Mouse (Mus musculus) CH12.LX (cell line): ENCODE data around the gene Armc12. TPM values are rescaled to one million over a fixed set of nuclear protein-coding genes. Genes with fewer than 3 reads are reported as not detected.

Experiments used
- DNase-seq: peaks from one replicate; pipeline ENCODE4 v3.0.0-alpha.2; 2013; ENCODE audit errors: extremely low read depth
- H3K27ac ChIP-seq: 2 replicates; pipeline ENCODE4 v1.5.1; 2012; ENCODE audit warnings: low read depth, mild to moderate bottlenecking, control low read depth, moderate library complexity; ENCODE audit not compliant: insufficient read depth
- H3K27me3 ChIP-seq: replicated peaks from 2 replicates; pipeline ENCODE3; 2012; ENCODE audit warnings: inconsistent platforms
- H3K36me3 ChIP-seq, 2 experiments: replicated peaks in 1 of 2; 2 replicates each; pipeline versions ENCODE3 to v1.6.1; 2012; ENCODE audit warnings: inconsistent platforms in 1 of 2, low read length in 1 of 2, mild to moderate bottlenecking in 1 of 2, mixed read lengths in 1 of 2, moderate library complexity in 1 of 2; ENCODE audit not compliant: control insufficient read depth in 1 of 2, insufficient read depth in 1 of 2
- H3K4me1 ChIP-seq, 2 experiments: 2 replicates each; pipeline ENCODE4 v1.6.1; 2012; ENCODE audit warnings: inconsistent platforms in 1 of 2, moderate library complexity in 1 of 2; ENCODE audit not compliant: insufficient read depth in 2 of 2, control insufficient read depth in 1 of 2
- H3K4me2 ChIP-seq: 2 replicates; pipeline ENCODE4 v1.6.1; 2012; ENCODE audit warnings: low read depth, mild to moderate bottlenecking, control low read depth; ENCODE audit not compliant: poor library complexity, insufficient read depth, severe bottlenecking
- H3K4me3 ChIP-seq, 3 experiments: fragments of 150-350 bp in 1 of 3; sonication (generic) in 1 of 3; replicated peaks in 1 of 3; 2 replicates each; pipeline versions ENCODE3 to v1.5.1; 2011 to 2012; ENCODE audit warnings: low read depth in 2 of 3, low read length in 2 of 3, mild to moderate bottlenecking in 2 of 3, moderate library complexity in 2 of 3, control low read depth in 1 of 3, improper control_type of control experiment in 1 of 3, inconsistent platforms in 1 of 3, mixed read lengths in 1 of 3; ENCODE audit not compliant: poor library complexity in 1 of 3
- H3K79me2 ChIP-seq: replicated peaks from 2 replicates; pipeline ENCODE4 v1.6.1; 2012; ENCODE audit warnings: mild to moderate bottlenecking, moderate library complexity; ENCODE audit not compliant: control insufficient read depth, poor library complexity, insufficient read depth, severe bottlenecking; ENCODE audit errors: extremely low read depth
- H3K9ac ChIP-seq: 2 replicates; pipeline ENCODE4 v1.6.1; 2012; ENCODE audit warnings: low read depth, mild to moderate bottlenecking, control low read depth, moderate library complexity; ENCODE audit not compliant: insufficient read depth
- H3K9me3 ChIP-seq: replicated peaks from 2 replicates; pipeline ENCODE3; 2012; ENCODE audit warnings: low read length, inconsistent platforms, mixed read lengths
- CHD2 ChIP-seq: IDR thresholded peaks from 2 replicates; pipeline ENCODE4 v1.6.1; 2011; ENCODE audit warnings: low read length, improper control_type of control experiment
- E2F4 ChIP-seq: IDR thresholded peaks from 2 replicates; pipeline ENCODE4 v1.6.1; 2011; ENCODE audit warnings: low read depth, low read length, improper control_type of control experiment; ENCODE audit not compliant: insufficient replicate concordance
- ELF1 ChIP-seq: IDR thresholded peaks from 2 replicates; pipeline ENCODE4 v1.6.1; 2014; ENCODE audit warnings: low read depth, mild to moderate bottlenecking, inconsistent platforms, low read length, improper control_type of control experiment
- EP300 ChIP-seq: IDR thresholded peaks from 2 replicates; pipeline ENCODE4 v1.6.1; 2011; ENCODE audit warnings: low read length, improper control_type of control experiment
- GABPA ChIP-seq: IDR thresholded peaks from 2 replicates; pipeline ENCODE4 v1.6.1; 2012; ENCODE audit warnings: low read depth, low read length, improper control_type of control experiment, inconsistent platforms; ENCODE audit not compliant: insufficient replicate concordance
- JUN ChIP-seq: IDR thresholded peaks from 2 replicates; pipeline ENCODE4 v1.6.1; 2011; ENCODE audit warnings: low read depth, mild to moderate bottlenecking, low read length, improper control_type of control experiment, moderate library complexity; ENCODE audit not compliant: insufficient read depth
- KAT2A ChIP-seq: IDR thresholded peaks from 2 replicates; pipeline ENCODE4 v1.6.1; 2012; ENCODE audit warnings: low read length, improper control_type of control experiment, inconsistent platforms; ENCODE audit not compliant: insufficient replicate concordance
- MAZ ChIP-seq: IDR thresholded peaks from 2 replicates; pipeline ENCODE4 v1.6.1; 2012; ENCODE audit warnings: low read depth, mild to moderate bottlenecking, inconsistent platforms, low read length, improper control_type of control experiment, moderate library complexity
- POLR2A ChIP-seq: IDR thresholded peaks from 2 replicates; pipeline ENCODE4 v1.6.1; 2011; ENCODE audit warnings: low read depth, mild to moderate bottlenecking, improper control_type of control experiment, low read length
- POLR2AphosphoS2 ChIP-seq: IDR thresholded peaks from 2 replicates; pipeline ENCODE4 v1.6.1; 2011; ENCODE audit warnings: low read depth, low read length, improper control_type of control experiment
- RAD21 ChIP-seq: IDR thresholded peaks from 2 replicates; pipeline ENCODE4 v1.6.1; 2011; ENCODE audit warnings: low read depth, mild to moderate bottlenecking, low read length, improper control_type of control experiment, moderate library complexity
- RCOR1 ChIP-seq: conservative IDR thresholded peaks from 2 replicates; pipeline ENCODE4 v1.6.1; 2012; ENCODE audit warnings: low read depth, mild to moderate bottlenecking, inconsistent platforms, low read length, improper control_type of control experiment
- SIN3A ChIP-seq: IDR thresholded peaks from 2 replicates; pipeline ENCODE4 v1.6.1; 2012; ENCODE audit warnings: low read length, improper control_type of control experiment, inconsistent platforms
- SMC3 ChIP-seq: IDR thresholded peaks from 2 replicates; pipeline ENCODE4 v1.6.1; 2011; ENCODE audit warnings: low read depth, low read length, improper control_type of control experiment
- TBP ChIP-seq: conservative IDR thresholded peaks from 2 replicates; pipeline ENCODE4 v1.6.1; 2011; ENCODE audit warnings: low read depth, low read length, improper control_type of control experiment
- UBTF ChIP-seq: IDR thresholded peaks from 2 replicates; pipeline ENCODE4 v1.6.1; 2012; ENCODE audit warnings: low read depth, mild to moderate bottlenecking, inconsistent platforms, low read length, improper control_type of control experiment, moderate library complexity
- USF2 ChIP-seq: conservative IDR thresholded peaks from 2 replicates; pipeline ENCODE4 v1.6.1; 2011; ENCODE audit warnings: low read depth, low read length, improper control_type of control experiment
- ZKSCAN1 ChIP-seq: IDR thresholded peaks from 2 replicates; pipeline ENCODE4 v1.6.1; 2012; ENCODE audit warnings: low read depth, inconsistent platforms, low read length, improper control_type of control experiment, borderline replicate concordance
- dilution Hi-C: fragments of 300-500 bp; cut with MboI; formaldehyde crosslinking; loops from 2 replicates; pipeline ENCODE4 v1.14.3; 2020; ENCODE audit warnings: low sequenced_read_pairs; ENCODE audit not compliant: extremely low pct_unique_long_range_greater_than_20kb, extremely low pct_ligation_motif_present
- in situ Hi-C: fragments of 300-500 bp; cut with MboI; formaldehyde crosslinking; loops from 3 replicates; pipeline ENCODE4 v1.14.3; 2019; ENCODE audit warnings: low sequenced_read_pairs, low pct_ligation_motif_present, low pct_unique_long_range_greater_than_20kb, mixed read lengths
- polyA plus RNA-seq: library from polyadenylated mRNA; unstranded; fragments of >175 nt; gene quantifications from 2 replicates; pipeline ENCODE4 v1.2.1, GENCODE M21; 2012; ENCODE audit warnings: low read depth; ENCODE audit not compliant: insufficient read length
- total RNA-seq, 2 experiments: library from RNA; depleted of rRNA; stranded (reverse); fragments of 300-350 nt in 1 of 2; fragments of >200 nt in 1 of 2; gene quantifications; 2 replicates each; pipeline ENCODE4 v1.2.3; 2012 to 2014

The Armc12 gene
- total and polyA plus RNA-seq, 3 experiments, result not detected

DNA sequence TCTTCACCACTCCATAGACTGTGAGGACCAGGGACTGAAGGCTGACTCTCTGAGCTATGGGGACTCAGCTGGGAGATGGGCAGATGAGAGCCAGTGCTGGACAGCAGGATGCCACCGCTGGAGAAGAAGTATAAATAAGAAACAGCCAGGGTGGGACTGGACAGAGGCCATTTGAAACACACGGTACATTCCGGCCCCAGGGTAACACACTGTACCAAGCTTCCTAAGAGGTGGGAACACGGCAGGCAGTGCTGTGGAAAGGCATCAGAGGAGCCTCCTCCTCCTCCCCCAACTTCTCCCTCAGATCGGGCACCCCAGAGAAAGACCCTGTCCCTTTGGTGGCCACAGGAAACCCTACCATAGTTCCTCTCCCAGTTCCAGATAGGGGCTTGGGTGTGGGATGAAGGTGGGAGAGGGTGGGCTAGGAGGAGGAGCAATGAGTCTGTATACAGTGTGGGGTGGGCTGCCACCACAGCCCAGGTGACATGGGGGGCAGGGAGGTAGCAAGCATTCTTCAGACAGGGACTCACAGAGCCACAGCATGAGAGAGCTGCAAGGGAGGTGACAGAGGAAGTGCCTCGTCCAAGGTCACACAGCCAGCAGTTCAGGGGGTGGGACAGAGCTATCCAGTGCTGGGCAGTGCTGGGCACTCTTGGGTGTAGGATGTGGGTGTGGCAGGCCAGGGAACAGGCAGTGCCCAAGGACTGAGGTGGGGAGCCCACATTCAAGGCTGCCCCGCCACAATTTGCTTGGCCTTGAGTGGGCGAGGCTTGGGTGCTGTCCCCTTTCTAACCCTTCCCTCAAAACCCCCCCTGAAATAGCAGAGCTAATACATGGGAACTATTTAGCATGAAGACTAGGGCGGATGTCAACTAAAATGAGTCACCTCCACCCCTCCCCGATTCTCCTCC lies 14.9 kb upstream of the Armc12 start:
- in situ Hi-C loops, result loop anchor here (25.0 kb wide), 1 partner anchor 303 kb away; the partner anchor contains the start of gene Def6
- Histone ChIP-seq H3K27ac (no peak overlapping the region), H3K79me2 (no peaks in the 10 kb centered on the region), H3K4me3 (peak overlapping the region in 1 of 3 experiments; percentile 26), H3K27me3 (peaks cover 8% of the 10 kb centered on the region), H3K4me2 (no peak overlapping the region), H3K4me1 (peaks cover 24 to 82% of the 10 kb centered on the region in 2 experiments), H3K36me3 (no peaks in the 10 kb centered on the region), H3K9ac (no peak overlapping the region), H3K9me3 (peaks cover 3% of the 10 kb centered on the region)
- dilution Hi-C loops, result no loop called here
- no peak for DNase-seq
- no peak for TF ChIP-seq EP300
- 0 out of 2 replicates have a peak, but pooled peaks have one; percentile 23 for TF ChIP-seq MAZ
- no peak for TF ChIP-seq ELF1

DNA sequence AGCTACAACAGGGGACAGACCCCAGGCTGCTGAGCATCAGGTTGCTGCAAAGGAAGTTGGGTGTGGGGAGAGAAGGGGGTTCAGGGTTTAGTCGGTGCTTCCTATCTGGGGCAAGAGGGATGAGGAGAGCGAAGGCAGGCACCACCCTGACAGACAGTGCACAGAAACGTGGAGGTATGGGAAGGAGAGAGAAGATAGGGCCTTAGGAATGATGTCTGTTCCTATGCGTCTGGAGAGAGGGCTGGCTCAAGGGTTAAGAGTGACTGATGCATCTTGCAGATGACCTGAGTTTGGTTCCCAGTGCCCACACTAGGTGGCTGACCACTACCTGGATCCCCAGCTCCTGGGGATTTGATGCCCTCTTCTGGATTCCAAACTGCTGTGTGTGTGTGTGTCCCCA lies 13.7 kb upstream of the Armc12 start:
- TF ChIP-seq E2F4, result no peak
- no peak for TF ChIP-seq SIN3A
- no peak for TF ChIP-seq TBP
- no peak for TF ChIP-seq KAT2A
- no peak for TF ChIP-seq ZKSCAN1
- no peak for TF ChIP-seq JUN
- no peak for TF ChIP-seq RCOR1
- TF ChIP-seq RAD21, result no peak
- no peak for TF ChIP-seq UBTF
- TF ChIP-seq EP300, result no peak
- no peak for TF ChIP-seq SMC3
- TF ChIP-seq GABPA, result no peak
- no peak for TF ChIP-seq POLR2A
- TF ChIP-seq CHD2, result no peak
- no peak for TF ChIP-seq USF2
- no peak for TF ChIP-seq ELF1
- no peak for TF ChIP-seq POLR2AphosphoS2
- no peaks in the 10 kb centered on the region for H3K36me3 ChIP-seq
- H3K4me1 ChIP-seq, result peaks cover 19 to 73% of the 10 kb centered on the region in 2 experiments
- DNase-seq, result no peak
- dilution Hi-C loops, result no loop called here
- no peak overlapping the region for H3K27ac ChIP-seq
- no peak overlapping the region for H3K9ac ChIP-seq
- H3K79me2 ChIP-seq, result no peaks in the 10 kb centered on the region
- H3K9me3 ChIP-seq, result peaks cover 3% of the 10 kb centered on the region
- peaks cover 15% of the 10 kb centered on the region for H3K27me3 ChIP-seq
- in situ Hi-C loops, result loop anchor here (25.0 kb wide), 1 partner anchor 305 kb away; the partner anchor contains the start of gene Def6
- H3K4me3 ChIP-seq, result no peak overlapping the region
- no peak overlapping the region for H3K4me2 ChIP-seq
